Mouse (Mus musculus): ENCODE measurements around the gene Elmo3.

DNA sequence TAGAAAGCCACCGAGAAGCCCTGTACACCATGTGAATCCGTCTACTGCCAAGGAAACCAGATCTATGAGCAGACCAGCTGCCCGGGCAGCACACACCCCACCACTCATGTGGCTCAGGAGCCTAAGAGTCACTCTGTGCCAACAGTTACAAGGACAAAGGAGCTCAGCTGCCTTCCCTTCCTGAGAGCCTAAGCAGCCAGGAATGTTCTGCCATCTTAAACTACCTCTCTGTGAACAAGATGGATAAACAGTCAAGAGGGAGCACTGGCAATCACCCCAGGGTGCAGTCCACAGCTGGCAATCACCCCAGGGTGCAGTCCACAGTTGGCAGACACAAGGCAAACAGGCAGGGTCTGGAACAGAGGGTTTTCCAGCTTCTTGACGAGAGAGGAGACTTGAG, 12.5 kb downstream of the Elmo3 start:
- no peak for TF ChIP-seq CTCF (IDR thresholded peaks at IDR 0.05; ENCODE audit: low read depth)
- TF ChIP-seq EP300 (optimal IDR thresholded peaks at IDR 0.05) = no peak

Measured in stomach, postnatal 0 days (tissue).